Mouse (Mus musculus): ENCODE data around the gene Cenpx. TPM values are rescaled to one million over a fixed set of nuclear protein-coding genes. Genes with fewer than 3 reads are reported as not detected.
A peak's percentile ranks its signal among the peaks of the same experiment; 100 is the strongest.

Gene Cenpx
- polyA plus RNA-seq, 1 experiment from 2014 or later: 192 TPM

GRCm38 (mm10) chr11:120727564-120727963 is 14.0 kb upstream of the Cenpx start:
- Histone ChIP-seq H3K4me1 (replicated peaks; ENCODE audit: control insufficient read depth, insufficient read depth, low read length) (peaks cover 7% of the 10 kb centered on the region; the same call in 1 of the 2 replicates), H3K9me3 (ENCODE audit: control insufficient read depth, low read length) (no peaks in the 10 kb centered on the region), H3K27ac (ENCODE audit: low read depth, low read length) (no peak overlapping the region), H3K27me3 (replicated peaks; ENCODE audit: control insufficient read depth, insufficient read depth, low read length) (peaks cover 12% of the 10 kb centered on the region), H3K36me3 (ENCODE audit: control insufficient read depth, insufficient read depth, low read length) (no peaks in the 10 kb centered on the region), H3K9ac (ENCODE audit: low read depth, low read length) (no peak overlapping the region), H3K4me2 (peak overlapping the region; percentile 92; the same call in 1 of the 2 replicates), H3K4me3 (ENCODE audit: low read depth, low read length) (no peak overlapping the region)
- 58% methylated on average over 12 of the region's 12 CpGs for WGBS
- DNase-seq (ENCODE audit: low spot score): no peak
- ATAC-seq (replicated peaks; ENCODE audit: low FRiP score): no peak

GRCm38 (mm10) chr11:120727169-120727527 is 13.6 kb upstream of the Cenpx start, which contains the start of gene Dcxr:
Gene Dcxr (minus strand): TSS chr11:120727281.
- Histone ChIP-seq H3K4me2 (peak within 1 kb of the TSS; percentile 92), H3K27ac (ENCODE audit: low read depth, low read length) (0 out of 2 replicates have a peak within 1 kb of the TSS, but pooled peaks have one; percentile 22), H3K9ac (ENCODE audit: low read depth, low read length) (peak within 1 kb of the TSS; percentile 65), H3K36me3 (ENCODE audit: control insufficient read depth, insufficient read depth, low read length) (no peaks in the 10 kb centered on the region), H3K4me1 (replicated peaks; ENCODE audit: control insufficient read depth, insufficient read depth, low read length) (peaks cover 9% of the 10 kb centered on the region; the same call in 1 of the 2 replicates), H3K4me3 (ENCODE audit: low read depth, low read length) (peak within 1 kb of the TSS; percentile 63), H3K9me3 (ENCODE audit: control insufficient read depth, low read length) (no peaks in the 10 kb centered on the region), H3K27me3 (replicated peaks; ENCODE audit: control insufficient read depth, insufficient read depth, low read length) (peaks cover 16% of the 10 kb centered on the region)
- ATAC-seq (replicated peaks; ENCODE audit: low FRiP score) (peak; percentile 91), DNase-seq (ENCODE audit: low spot score) (peak; percentile 85)
- WGBS: under 1% methylated on average over 14 of the region's 14 CpGs

GRCm38 (mm10) chr11:120726243-120727168 is 13.0 kb upstream of the Cenpx start:
- Histone ChIP-seq H3K9ac (ENCODE audit: low read depth, low read length) (peak overlapping the region; percentile 65), H3K27ac (ENCODE audit: low read depth, low read length) (0 out of 2 replicates have a peak overlapping the region, but pooled peaks have one; percentile 22), H3K27me3 (replicated peaks; ENCODE audit: control insufficient read depth, insufficient read depth, low read length) (peaks cover 23% of the 10 kb centered on the region), H3K9me3 (ENCODE audit: control insufficient read depth, low read length) (no peaks in the 10 kb centered on the region), H3K36me3 (ENCODE audit: control insufficient read depth, insufficient read depth, low read length) (no peaks in the 10 kb centered on the region), H3K4me1 (replicated peaks; ENCODE audit: control insufficient read depth, insufficient read depth, low read length) (peaks cover 16% of the 10 kb centered on the region), H3K4me3 (ENCODE audit: low read depth, low read length) (peak overlapping the region; percentile 63), H3K4me2 (peak overlapping the region; percentile 92)
- ATAC-seq (replicated peaks; ENCODE audit: low FRiP score) (peak; percentile 68), DNase-seq (ENCODE audit: low spot score) (no peak)
- 22% methylated on average over 35 of the region's 36 CpGs for WGBS

GRCm38 (mm10) chr11:120723509-120723908 is 10.0 kb upstream of the Cenpx start:
- Histone ChIP-seq H3K27ac (ENCODE audit: low read depth, low read length) (no peak overlapping the region), H3K27me3 (replicated peaks; ENCODE audit: control insufficient read depth, insufficient read depth, low read length) (peaks cover 26% of the 10 kb centered on the region), H3K36me3 (ENCODE audit: control insufficient read depth, insufficient read depth, low read length) (peaks cover 5% of the 10 kb centered on the region; the same call in 1 of the 2 replicates), H3K4me3 (ENCODE audit: low read depth, low read length) (no peak overlapping the region), H3K9ac (ENCODE audit: low read depth, low read length) (no peak overlapping the region), H3K4me1 (replicated peaks; ENCODE audit: control insufficient read depth, insufficient read depth, low read length) (peaks cover 21% of the 10 kb centered on the region), H3K4me2 (no peak overlapping the region), H3K9me3 (ENCODE audit: control insufficient read depth, low read length) (no peaks in the 10 kb centered on the region)
- WGBS: 84% methylated on average over 7 of the region's 7 CpGs
- ATAC-seq (replicated peaks; ENCODE audit: low FRiP score) (no peak), DNase-seq (ENCODE audit: low spot score) (no peak)

GRCm38 (mm10) chr11:120722761-120723382 is 9.3 kb upstream of the Cenpx start:
- peaks cover 21% of the 10 kb centered on the region for H3K4me1 ChIP-seq (replicated peaks; ENCODE audit: control insufficient read depth, insufficient read depth, low read length)
- no peak overlapping the region for H3K27ac ChIP-seq (ENCODE audit: low read depth, low read length)
- H3K27me3 ChIP-seq (replicated peaks; ENCODE audit: control insufficient read depth, insufficient read depth, low read length): peaks cover 26% of the 10 kb centered on the region
- 85% methylated on average over 11 of the region's 11 CpGs for WGBS
- H3K9ac ChIP-seq (ENCODE audit: low read depth, low read length): no peak overlapping the region
- ATAC-seq (replicated peaks; ENCODE audit: low FRiP score): no peak
- peaks cover 5% of the 10 kb centered on the region for H3K36me3 ChIP-seq (ENCODE audit: control insufficient read depth, insufficient read depth, low read length)
- no peak for DNase-seq (ENCODE audit: low spot score)
- H3K4me2 ChIP-seq: peak overlapping the region; percentile 99; the same call in 1 of the 2 replicates
- no peaks in the 10 kb centered on the region for H3K9me3 ChIP-seq (ENCODE audit: control insufficient read depth, low read length)
- H3K4me3 ChIP-seq (ENCODE audit: low read depth, low read length): no peak overlapping the region

- Histone ChIP-seq H3K36me3 (ENCODE audit: control insufficient read depth, insufficient read depth, low read length) (peaks cover 11% of the 10 kb centered on the region), H3K4me1 (replicated peaks; ENCODE audit: control insufficient read depth, insufficient read depth, low read length) (peaks cover 21% of the 10 kb centered on the region), H3K27me3 (replicated peaks; ENCODE audit: control insufficient read depth, insufficient read depth, low read length) (peaks cover 26% of the 10 kb centered on the region), H3K9ac (ENCODE audit: low read depth, low read length) (peak overlapping the region; percentile 57), H3K9me3 (ENCODE audit: control insufficient read depth, low read length) (no peaks in the 10 kb centered on the region), H3K27ac (ENCODE audit: low read depth, low read length) (no peak overlapping the region), H3K4me2 (peak overlapping the region; percentile 99), H3K4me3 (ENCODE audit: low read depth, low read length) (peak overlapping the region; percentile 62)
- DNase-seq (ENCODE audit: low spot score) (no peak), ATAC-seq (replicated peaks; ENCODE audit: low FRiP score) (no peak)
- 23% methylated on average over 21 of the region's 21 CpGs for WGBS
These were observed 8.6 kb upstream of the Cenpx start for GRCm38 (mm10) chr11:120722067-120722630.

GRCm38 (mm10) chr11:120721124-120722066 is 7.9 kb upstream of the Cenpx start, which contains the start of gene Rac3:
Gene Rac3 (plus strand): TSS chr11:120721470.
- DNase-seq (ENCODE audit: low spot score): peak; percentile 71
- peaks cover 21% of the 10 kb centered on the region for H3K4me1 ChIP-seq (replicated peaks; ENCODE audit: control insufficient read depth, insufficient read depth, low read length)
- H3K9me3 ChIP-seq (ENCODE audit: control insufficient read depth, low read length): no peaks in the 10 kb centered on the region
- peak within 1 kb of the TSS; percentile 57 for H3K9ac ChIP-seq (ENCODE audit: low read depth, low read length)
- H3K4me2 ChIP-seq: peak within 1 kb of the TSS; percentile 99
- peaks cover 26% of the 10 kb centered on the region for H3K27me3 ChIP-seq (replicated peaks; ENCODE audit: control insufficient read depth, insufficient read depth, low read length)
- peak; percentile 57 for ATAC-seq (replicated peaks; ENCODE audit: low FRiP score)
- under 1% methylated on average over 89 of the region's 90 CpGs for WGBS
- peaks cover 17% of the 10 kb centered on the region for H3K36me3 ChIP-seq (ENCODE audit: control insufficient read depth, insufficient read depth, low read length)
- H3K27ac ChIP-seq (ENCODE audit: low read depth, low read length): no peak within 1 kb of the TSS
- peak within 1 kb of the TSS; percentile 62 for H3K4me3 ChIP-seq (ENCODE audit: low read depth, low read length)

Data from liver, embryonic 11.5 days (tissue).